Mouse (Mus musculus): ENCODE measurements at regions not wholly inside any gene's neighbourhood (a gene's known extent, or its start where the extent isn't known, plus 50 kb on each side); places are given as distances from the start of the nearest gene placed in this dataset.

GRCm38 (mm10) chr14:54103541-54103940 is 150.4 kb downstream of the Dad1 start:
- TF ChIP-seq CTCF (IDR thresholded peaks at IDR 0.05; ENCODE audit: insufficient read depth, low read length) (no peak), POLR2A (IDR thresholded peaks at IDR 0.05; ENCODE audit: borderline replicate concordance, extremely low read depth, low read depth, low read length) (no peak)
